ENCODE assay signal across 9 mouse cellular contexts in the genomic region with DNA sequence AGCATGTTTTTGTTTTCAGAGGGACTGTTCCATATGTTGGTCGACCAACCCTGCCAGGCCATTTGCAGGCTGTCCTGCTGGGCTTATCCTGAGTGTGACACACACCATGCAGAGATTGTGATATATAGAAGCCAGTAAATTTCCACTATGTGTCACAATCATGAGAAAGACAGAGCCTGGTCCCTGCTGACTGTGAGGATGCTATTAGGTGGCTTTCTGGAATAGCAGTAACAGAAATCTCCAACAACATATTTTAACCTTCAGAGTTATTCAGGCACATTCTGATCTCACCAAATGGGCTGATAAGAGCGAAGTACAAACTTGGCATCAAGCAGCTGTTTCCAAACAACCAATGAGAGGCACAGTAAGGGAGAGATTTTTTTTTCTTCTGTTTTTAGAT.
DNase-seq lines count a peak whose midpoint lies in the region; ATAC-seq and TF ChIP-seq lines count a peak whose summit lies in the region.
"Had no signal": no experiment of that assay in that cellular context is flagged by ENCODE, and none has a peak within 500 bp of the region (broad histone marks: within the 10 kb centered on the region; RNA-seq: fewer than 3 reads in every experiment).

No protein-coding gene starts in this region.

- H3K9me3 ChIP-seq in hindbrain, postnatal 0 days (ENCODE audit: low read length): no peaks in the 10 kb centered on the region
- no peaks in the 10 kb centered on the region for H3K9me3 ChIP-seq in hindbrain, embryonic 10.5 days
- H3K9me3 ChIP-seq in MEL (replicated peaks; ENCODE audit: insufficient read depth, low read length): no peaks in the 10 kb centered on the region
- no peaks in the 10 kb centered on the region for H3K9me3 ChIP-seq in heart, embryonic 13.5 days
- no peaks in the 10 kb centered on the region for H3K9me3 ChIP-seq in midbrain, embryonic 11.5 days (ENCODE audit: control insufficient read depth, low read length)
- H3K9me3 ChIP-seq: neural tube, embryonic 13.5 days had no signal

- no peaks in the 10 kb centered on the region for H3K27me3 ChIP-seq in hindbrain, postnatal 0 days (ENCODE audit: insufficient read depth, low read length)
- no peaks in the 10 kb centered on the region for H3K27me3 ChIP-seq in hindbrain, embryonic 10.5 days (ENCODE audit: insufficient read depth, poor library complexity, severe bottlenecking)
- H3K27me3 ChIP-seq in MEL (ENCODE audit: control insufficient read depth in 1 of 2, insufficient read depth in 2 of 2, low read length in 2 of 2): no peaks in the 10 kb centered on the region
- no peaks in the 10 kb centered on the region for H3K27me3 ChIP-seq in heart, embryonic 13.5 days (replicated peaks)
- H3K27me3 ChIP-seq in midbrain, embryonic 11.5 days (ENCODE audit: control insufficient read depth, insufficient read depth, low read length): no peaks in the 10 kb centered on the region
- H3K27me3 ChIP-seq: neural tube, embryonic 13.5 days had no signal

- H3K4me3 ChIP-seq in hindbrain, postnatal 0 days (ENCODE audit: low read length): no peak overlapping the region
- H3K4me3 ChIP-seq in hindbrain, embryonic 10.5 days: no peak overlapping the region
- no peak overlapping the region for H3K4me3 ChIP-seq in MEL (ENCODE audit: control insufficient read depth in 1 of 2, insufficient read depth in 1 of 2, low read depth in 2 of 2, low read length in 2 of 2)
- H3K4me3 ChIP-seq in heart, embryonic 13.5 days: no peak overlapping the region
- no peak overlapping the region for H3K4me3 ChIP-seq in midbrain, embryonic 11.5 days (ENCODE audit: low read depth, low read length)
- H3K4me3 ChIP-seq: neural tube, embryonic 13.5 days had no signal

- no peaks in the 10 kb centered on the region for H3K79me2 ChIP-seq in MEL (ENCODE audit: control insufficient read depth, insufficient read depth, low read length, poor library complexity)

- no peaks in the 10 kb centered on the region for H3K4me1 ChIP-seq in hindbrain, postnatal 0 days (ENCODE audit: insufficient read depth, low read length)
- H3K4me1 ChIP-seq in hindbrain, embryonic 10.5 days (replicated peaks): no peaks in the 10 kb centered on the region
- H3K4me1 ChIP-seq in MEL (ENCODE audit: control insufficient read depth in 1 of 2, insufficient read depth in 2 of 2, low read length in 2 of 2): peaks cover 0 to 6% of the 10 kb centered on the region in 2 experiments; a peak in 2 of 4 replicates
- peaks cover 24% of the 10 kb centered on the region for H3K4me1 ChIP-seq in heart, embryonic 13.5 days
- H3K4me1 ChIP-seq in midbrain, embryonic 11.5 days (ENCODE audit: control insufficient read depth, insufficient read depth, low read length): no peaks in the 10 kb centered on the region
- H3K4me1 ChIP-seq: neural tube, embryonic 13.5 days had no signal

- TF ChIP-seq CTCF in hindbrain, postnatal 0 days (IDR thresholded peaks at IDR 0.05; ENCODE audit: low read depth): no peak
- no peak for TF ChIP-seq CTCF in MEL (IDR thresholded peaks at IDR 0.05 in 2 of 3, conservative IDR thresholded peaks at IDR 0.05 in 1 of 3; ENCODE audit: control insufficient read depth in 1 of 3, insufficient read depth in 1 of 3, low read depth in 2 of 3, low read length in 3 of 3, poor library complexity in 1 of 3, severe bottlenecking in 1 of 3)

- H3K27ac ChIP-seq in hindbrain, postnatal 0 days: no peak overlapping the region
- H3K27ac ChIP-seq in hindbrain, embryonic 10.5 days: no peak overlapping the region
- no peak overlapping the region for H3K27ac ChIP-seq in MEL (ENCODE audit: control insufficient read depth, low read depth, low read length)
- H3K27ac ChIP-seq in heart, embryonic 13.5 days (replicated peaks): peak overlapping the region; percentile 75
- no peak overlapping the region for H3K27ac ChIP-seq in midbrain, embryonic 11.5 days (ENCODE audit: low read depth, low read length)
- H3K27ac ChIP-seq: neural tube, embryonic 13.5 days had no signal

- H3K9ac ChIP-seq in hindbrain, postnatal 0 days (replicated peaks; ENCODE audit: low read length): no peak overlapping the region
- H3K9ac ChIP-seq in MEL (ENCODE audit: control insufficient read depth, low read depth, low read length, poor library complexity, severe bottlenecking): no peak overlapping the region
- no peak overlapping the region for H3K9ac ChIP-seq in heart, embryonic 13.5 days
- H3K9ac ChIP-seq in midbrain, embryonic 11.5 days (ENCODE audit: low read length): no peak overlapping the region
- H3K9ac ChIP-seq: neural tube, embryonic 13.5 days had no signal

- peak; percentile 38 for DNase-seq in hindbrain, postnatal 0 days (ENCODE audit: low spot score)
- no peak for DNase-seq in hindbrain, embryonic 10.5 days (ENCODE audit: low spot score)
- peak; percentile 9 for DNase-seq in MEL (ENCODE audit: low read depth, low spot score)
- DNase-seq in cerebellum, adult 11 months: peak; percentile 59
- DNase-seq in urinary bladder, adult 2 months (ENCODE audit: low spot score): no peak
- no peak for DNase-seq in midbrain, embryonic 11.5 days (ENCODE audit: low spot score, missing footprints)
- no peak for DNase-seq in gastrocnemius, adult 18-20 months (ENCODE audit: low spot score)

- TF ChIP-seq POLR2A in MEL (IDR thresholded peaks at IDR 0.05; ENCODE audit: control insufficient read depth in 1 of 2, insufficient read depth in 1 of 2, low read depth in 1 of 2, low read length in 2 of 2, poor library complexity in 1 of 2): no peak

- no peak for TF ChIP-seq EP300 in MEL (IDR thresholded peaks at IDR 0.05; ENCODE audit: low read depth in 1 of 2, low read length in 2 of 2)

- peak; percentile 80 for ATAC-seq in hindbrain, postnatal 0 days
- no peak for ATAC-seq in heart, embryonic 13.5 days (ENCODE audit: extremely low read depth, insufficient number of reproducible peaks, low FRiP score, low TSS enrichment)
- ATAC-seq in midbrain, embryonic 11.5 days (ENCODE audit: low FRiP score): no peak

- WGBS in hindbrain, postnatal 0 days: 58% methylated on average over 2 of the region's 2 CpGs
- 73% methylated on average over 2 of the region's 2 CpGs for WGBS in hindbrain, embryonic 10.5 days
- 14% methylated on average over 2 of the region's 2 CpGs for WGBS in heart, embryonic 13.5 days
- WGBS in midbrain, embryonic 11.5 days: 76% methylated on average over 2 of the region's 2 CpGs

- TF ChIP-seq RAD21 in MEL (IDR thresholded peaks at IDR 0.05; ENCODE audit: low read depth, low read length): no peak

- no peak overlapping the region for H3K4me2 ChIP-seq in hindbrain, postnatal 0 days (ENCODE audit: low read depth, low read length)
- no peak overlapping the region for H3K4me2 ChIP-seq in heart, embryonic 13.5 days
- no peak overlapping the region for H3K4me2 ChIP-seq in midbrain, embryonic 11.5 days
- H3K4me2 ChIP-seq: neural tube, embryonic 13.5 days had no signal

- no peaks in the 10 kb centered on the region for H3K36me3 ChIP-seq in hindbrain, postnatal 0 days (ENCODE audit: insufficient read depth, low read length)
- no peaks in the 10 kb centered on the region for H3K36me3 ChIP-seq in hindbrain, embryonic 10.5 days
- H3K36me3 ChIP-seq in MEL (ENCODE audit: control insufficient read depth in 1 of 2, insufficient read depth in 2 of 2, low read length in 2 of 2): no peaks in the 10 kb centered on the region; a peak in 1 of 4 replicates
- H3K36me3 ChIP-seq in heart, embryonic 13.5 days: no peaks in the 10 kb centered on the region
- no peaks in the 10 kb centered on the region for H3K36me3 ChIP-seq in midbrain, embryonic 11.5 days (ENCODE audit: control insufficient read depth, insufficient read depth, low read length)
- H3K36me3 ChIP-seq: neural tube, embryonic 13.5 days had no signal

TF ChIP-seq in MEL, 35 proteins besides CTCF, POLR2A, EP300 and RAD21:
- no peak for TF ChIP-seq MYB (IDR thresholded peaks at IDR 0.05; ENCODE audit: low read depth, low read length)
- no peak for TF ChIP-seq SIN3A (IDR thresholded peaks at IDR 0.05; ENCODE audit: low read length)
- no peak for TF ChIP-seq CHD1 (IDR thresholded peaks at IDR 0.05; ENCODE audit: low read depth, low read length)
- no peak for TF ChIP-seq POLR2AphosphoS2 (IDR thresholded peaks at IDR 0.05; ENCODE audit: low read length)
- TF ChIP-seq POLR2AphosphoS5 (IDR thresholded peaks at IDR 0.05; ENCODE audit: borderline replicate concordance, low read depth, low read length): no peak
- TF ChIP-seq TAL1 (IDR thresholded peaks at IDR 0.05; ENCODE audit: low read length): no peak
- TF ChIP-seq MAX (IDR thresholded peaks at IDR 0.05; ENCODE audit: low read length): no peak
- no peak for TF ChIP-seq E2F4 (IDR thresholded peaks at IDR 0.05; ENCODE audit: borderline replicate concordance, low read depth, low read length)
- no peak for TF ChIP-seq RCOR1 (IDR thresholded peaks at IDR 0.05; ENCODE audit: low read depth, low read length)
- TF ChIP-seq TCF12 (IDR thresholded peaks at IDR 0.05; ENCODE audit: low read depth, low read length): no peak
- TF ChIP-seq USF2 (IDR thresholded peaks at IDR 0.05; ENCODE audit: borderline replicate concordance in 1 of 2, insufficient read depth in 1 of 2, low read depth in 1 of 2, low read length in 2 of 2): no peak
- no peak for TF ChIP-seq GATA1 (IDR thresholded peaks at IDR 0.05; ENCODE audit: low read depth, low read length)
- no peak for TF ChIP-seq CHD2 (IDR thresholded peaks at IDR 0.05; ENCODE audit: low read length)
- TF ChIP-seq MEF2A (IDR thresholded peaks at IDR 0.05; ENCODE audit: extremely low read depth, insufficient replicate concordance, low read depth, low read length, poor library complexity, severe bottlenecking): no peak
- no peak for TF ChIP-seq TBP (IDR thresholded peaks at IDR 0.05; ENCODE audit: low read depth, low read length)
- TF ChIP-seq MAFK (IDR thresholded peaks at IDR 0.05; ENCODE audit: borderline replicate concordance, low read depth, low read length): no peak
- TF ChIP-seq MYC (IDR thresholded peaks at IDR 0.05; ENCODE audit: low read depth, low read length): no peak

Comparison
In these comparisons a context has a peak if more than half of its experiments do, and no peak if none do; other contexts are left out.
1. DNase-seq: peak in hindbrain, postnatal 0 days (single experiment), MEL (single experiment) and cerebellum, adult 11 months (single experiment); none in hindbrain, embryonic 10.5 days (single experiment), urinary bladder, adult 2 months (single experiment), midbrain, embryonic 11.5 days (single experiment) and gastrocnemius, adult 18-20 months (single experiment).